ENCODE assay signal across 11 mouse cellular contexts in the genomic region with DNA sequence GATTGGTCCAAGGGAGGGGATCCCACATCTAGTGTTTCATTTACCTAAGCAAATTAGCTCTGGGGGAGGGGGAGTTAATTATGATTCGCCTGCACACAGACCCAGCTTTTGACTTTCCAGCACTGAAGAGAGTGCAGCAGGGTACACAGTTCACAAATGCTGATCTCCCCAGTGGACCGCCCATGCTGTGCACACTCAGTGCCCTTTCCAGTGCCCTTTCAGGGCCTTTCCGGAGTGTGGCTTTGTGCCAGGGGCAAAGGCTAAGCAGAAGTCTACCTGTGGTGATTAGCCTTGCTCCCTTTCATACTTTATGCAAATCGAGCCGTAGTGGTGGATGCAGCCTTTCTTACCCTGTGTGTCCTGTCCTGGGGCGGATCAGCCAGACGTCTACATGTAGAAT. TPM values are rescaled to one million over a fixed set of nuclear protein-coding genes. Genes with fewer than 3 reads are reported as not detected.
DNase-seq lines count a peak whose midpoint lies in the region; ATAC-seq lines count a peak whose summit lies in the region.
"Had no signal": no experiment of that assay in that cellular context is flagged by ENCODE, and none has a peak within 500 bp of the region (broad histone marks: within the 10 kb centered on the region; RNA-seq: fewer than 3 reads in every experiment).

No protein-coding gene starts in this region.

- no peaks in the 10 kb centered on the region for H3K27me3 ChIP-seq in midbrain, embryonic 11.5 days (ENCODE audit: control insufficient read depth, insufficient read depth, low read length)

- no peak overlapping the region for H3K4me2 ChIP-seq in midbrain, embryonic 11.5 days

- H3K9ac ChIP-seq in midbrain, embryonic 11.5 days (ENCODE audit: low read length) = no peak overlapping the region

- no peaks in the 10 kb centered on the region for H3K36me3 ChIP-seq in midbrain, embryonic 11.5 days (ENCODE audit: control insufficient read depth, insufficient read depth, low read length)

- H3K4me1 ChIP-seq in midbrain, embryonic 11.5 days (ENCODE audit: control insufficient read depth, insufficient read depth, low read length) = peaks cover 58% of the 10 kb centered on the region

- peak; percentile 22 for DNase-seq in embryo, embryonic 10 days (ENCODE audit: low spot score)
- DNase-seq in embryo, embryonic 11 days = no peak
- DNase-seq in cerebellum, postnatal 14 days = peak; percentile 66 to 67
- DNase-seq in kidney, adult 11 months = peak; percentile 49
- DNase-seq in midbrain, embryonic 11.5 days (ENCODE audit: low spot score, missing footprints) = peak; percentile 90
- DNase-seq in thymus, postnatal 25 days = no peak
- no peak for DNase-seq in heart, postnatal 10 days
- no peak for DNase-seq in layer of hippocampus, postnatal 25 days (ENCODE audit: extremely low spot score in 1 of 2, low spot score in 1 of 2)

- intact Hi-C loops in heart, postnatal 10 days (cut with DNase I) = loop anchor here (5.0 to 10.0 kb wide), 2 partner anchors 479 to 1682 kb away; no protein-coding TSS in a partner anchor

- 17% methylated on average over 7 of the region's 7 CpGs for WGBS in midbrain, embryonic 11.5 days

- H3K4me3 ChIP-seq in midbrain, embryonic 11.5 days (ENCODE audit: low read depth, low read length) = no peak overlapping the region

- no peaks in the 10 kb centered on the region for H3K9me3 ChIP-seq in midbrain, embryonic 11.5 days (ENCODE audit: control insufficient read depth, low read length)

- peak; percentile 68 for ATAC-seq in midbrain, embryonic 11.5 days (ENCODE audit: low FRiP score)

- H3K27ac ChIP-seq in midbrain, embryonic 11.5 days (ENCODE audit: low read depth, low read length) = peak overlapping the region; percentile 68

RNA-seq across cellular contexts. Expression of gene Gm21954, which starts 51.2 kb away (rescaled TPM):
- polyA plus RNA-seq in midbrain, embryonic 11.5 days (2014; fragmentation: Nextera tagmentation; extraction: Ambion mirVana) = not detected in 2 replicates
- not detected for total RNA-seq in heart, postnatal 10 days (2021)
- total RNA-seq in layer of hippocampus, postnatal 25 days (2021) = not detected
- total RNA-seq: left cerebral cortex, postnatal 36 days had no signal
- polyA plus RNA-seq: cortical plate, adult 2 months; heart, embryonic 14.5 days had no signal

Comparison
In these comparisons a context has a peak if more than half of its experiments do, and no peak if none do; other contexts are left out.
1. DNase-seq: peak in embryo, embryonic 10 days (single experiment), cerebellum, postnatal 14 days (2 of 2), kidney, adult 11 months (single experiment) and midbrain, embryonic 11.5 days (single experiment); none in embryo, embryonic 11 days (single experiment), thymus, postnatal 25 days (single experiment), heart, postnatal 10 days (0 of 2) and layer of hippocampus, postnatal 25 days (0 of 2).